Mouse (Mus musculus) bone marrow macrophage, adult 2 months (primary cell): Measurements from ENCODE around the gene Rassf6. TPM values are rescaled to one million over a fixed set of nuclear protein-coding genes. Genes with fewer than 3 reads are reported as not detected.

ENCODE experiments used
- H3K27ac ChIP-seq: 2 replicates; pipeline ENCODE4 v1.5.1; 2012; ENCODE audit warnings: low read depth, low read length; ENCODE audit not compliant: insufficient read depth
- H3K4me1 ChIP-seq: 2 replicates; pipeline ENCODE4 v1.6.1; 2012; ENCODE audit warnings: low read length; ENCODE audit not compliant: control insufficient read depth, insufficient read depth
- H3K4me3 ChIP-seq: 2 replicates; pipeline ENCODE4 v1.5.1; 2012; ENCODE audit warnings: mild to moderate bottlenecking, low read length, moderate library complexity; ENCODE audit not compliant: insufficient read depth
- CTCF ChIP-seq: IDR thresholded peaks from 2 replicates; pipeline ENCODE4 v1.5.1; 2012; ENCODE audit warnings: low read depth, mild to moderate bottlenecking, low read length, moderate library complexity
- POLR2A ChIP-seq: IDR thresholded peaks from 2 replicates; pipeline ENCODE4 v1.6.1; 2012; ENCODE audit warnings: mild to moderate bottlenecking, low read depth, low read length, borderline replicate concordance
- polyA plus RNA-seq: library from polyadenylated mRNA; stranded (reverse); fragments of >200 nt; gene quantifications from 2 replicates; pipeline ENCODE4 v1.2.4, GENCODE M21; 2012; ENCODE audit not compliant: missing spikeins, insufficient read depth, insufficient read length

Rassf6 gene
- polyA plus RNA-seq, 1 experiment: not detected

DNA sequence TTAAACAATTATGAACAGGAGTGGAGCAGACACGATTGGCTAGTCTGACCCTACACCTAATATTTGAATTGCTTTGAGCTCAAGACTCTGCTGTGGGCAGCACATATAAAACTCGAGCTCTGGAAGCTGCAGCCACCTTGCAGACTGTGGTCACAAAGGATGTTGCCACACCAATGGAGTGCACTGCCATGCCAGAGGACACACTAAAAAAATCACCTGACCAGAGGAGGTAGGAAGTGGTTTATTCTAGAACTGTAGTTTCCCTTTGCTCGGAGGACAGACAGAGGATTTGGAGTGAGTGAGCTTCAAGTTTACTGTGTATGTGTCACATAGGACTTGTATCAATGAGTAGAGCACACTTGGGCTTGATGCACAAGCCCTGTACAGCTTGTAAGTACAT lies 84.4 kb downstream of the Rassf6 start:
- no peak overlapping the region for H3K4me3 ChIP-seq
- no peaks in the 10 kb centered on the region for H3K4me1 ChIP-seq
- no peak for TF ChIP-seq CTCF
- no peak for TF ChIP-seq POLR2A
- no peak overlapping the region for H3K27ac ChIP-seq

Other genes with a start within 250 kb of the Rassf6 start
- gene Alb, start 179.8 kb downstream of the Rassf6 start, polyA plus RNA-seq: not detected in 2 replicates
- gene Afp, start 149.9 kb downstream of the Rassf6 start, polyA plus RNA-seq: 1.6 and 3.9 TPM in 2 replicates
- gene Afm, start 121.7 kb downstream of the Rassf6 start, polyA plus RNA-seq: not detected in 2 replicates
- gene 5830473C10Rik, start 79.5 kb downstream of the Rassf6 start, polyA plus RNA-seq: not detected in 2 replicates
- 0.35 TPM in 1 of 2 replicates, not detected in the other for gene Cxcl5, start 118.7 kb upstream of the Rassf6 start, polyA plus RNA-seq
- gene Ppbp, start 127.9 kb upstream of the Rassf6 start, polyA plus RNA-seq: 0.86 and 1.3 TPM in 2 replicates
- 349 and 380 TPM in 2 replicates for gene Pf4, start 131.8 kb upstream of the Rassf6 start, polyA plus RNA-seq
- gene Cxcl3, start 145.4 kb upstream of the Rassf6 start, polyA plus RNA-seq: not detected in 2 replicates
- not detected in 2 replicates for gene Cxcl15, start 153.9 kb upstream of the Rassf6 start, polyA plus RNA-seq